Mouse (Mus musculus) intestine, embryonic 14.5 days (tissue): Measurements from ENCODE around the gene Pdgfra. TPM values are rescaled to one million over a fixed set of nuclear protein-coding genes. Genes with fewer than 3 reads are reported as not detected.

Experiments used
- ATAC-seq: fragments of 200-750 bp; cut with Nextera tagmentation; replicated peaks from 2 replicates; pipeline ENCODE4 v1.8.0; 2017; ENCODE audit warnings: low read depth, moderate number of reproducible peaks, moderate TSS enrichment, moderate library complexity; ENCODE audit not compliant: low FRiP score, low TSS enrichment
- DNase-seq: peaks from one replicate; pipeline ENCODE4 v3.0.0-alpha.2; 2018; ENCODE audit warnings: low spot score
- H3K27ac ChIP-seq: fragments of 300-500 bp; sonication (generic); 2 replicates; pipeline ENCODE4 v1.5.1; 2014; ENCODE audit warnings: low read depth, mild to moderate bottlenecking, control low read depth
- H3K27me3 ChIP-seq: fragments of 300-500 bp; sonication (generic); replicated peaks from 2 replicates; pipeline ENCODE4 v1.6.1; 2014; ENCODE audit warnings: low read length, control low read depth; ENCODE audit not compliant: control insufficient read depth, insufficient read depth
- H3K36me3 ChIP-seq: fragments of 300-500 bp; sonication (generic); 2 replicates; pipeline ENCODE4 v1.6.1; 2014; ENCODE audit warnings: low read length, control low read depth; ENCODE audit not compliant: control insufficient read depth, insufficient read depth
- H3K4me1 ChIP-seq: fragments of 300-500 bp; sonication (generic); replicated peaks from 2 replicates; pipeline ENCODE4 v1.6.1; 2014; ENCODE audit warnings: low read length, control low read depth, mixed read lengths; ENCODE audit not compliant: control insufficient read depth, insufficient read depth
- H3K4me2 ChIP-seq: fragments of 300-500 bp; sonication (generic); 2 replicates; pipeline ENCODE4 v1.6.1; 2014; ENCODE audit warnings: low read length
- H3K4me3 ChIP-seq: fragments of 300-500 bp; sonication (generic); 2 replicates; pipeline ENCODE4 v1.5.1; 2014; ENCODE audit warnings: low read depth, low read length, control low read depth, mixed read lengths
- H3K9ac ChIP-seq: fragments of 300-500 bp; sonication (generic); 2 replicates; pipeline ENCODE4 v1.6.1; 2014; ENCODE audit warnings: mild to moderate bottlenecking, low read length
- H3K9me3 ChIP-seq: fragments of 300-500 bp; sonication (generic); 2 replicates; pipeline ENCODE4 v1.6.1; 2016; ENCODE audit warnings: low read length, control low read depth; ENCODE audit not compliant: control insufficient read depth
- WGBS: fragments of 180-500 bp; shearing (Covaris S2); extraction: QIAGEN DNeasy Blood & Tissue Kit; methylation state at CpG from one replicate; pipeline ENCODE4 v1.1.7; 2014; 5-methylcytosine and 5-hydroxymethylcytosine counted together
- microRNA-seq: library from miRNA; unstranded; fragments of <30 nt; microRNA quantifications from one replicate; pipeline ENCODE4, GENCODE M21; 2016
- polyA plus RNA-seq: library from polyadenylated mRNA; unstranded; fragments of >200 nt; fragmentation: Nextera tagmentation; extraction: Ambion mirVana; gene quantifications from 2 replicates; pipeline ENCODE4 v1.2.1, GENCODE M21; 2014

Pdgfra gene
- polyA plus RNA-seq, 1 experiment from 2014 or later: 50.9 TPM

DNA sequence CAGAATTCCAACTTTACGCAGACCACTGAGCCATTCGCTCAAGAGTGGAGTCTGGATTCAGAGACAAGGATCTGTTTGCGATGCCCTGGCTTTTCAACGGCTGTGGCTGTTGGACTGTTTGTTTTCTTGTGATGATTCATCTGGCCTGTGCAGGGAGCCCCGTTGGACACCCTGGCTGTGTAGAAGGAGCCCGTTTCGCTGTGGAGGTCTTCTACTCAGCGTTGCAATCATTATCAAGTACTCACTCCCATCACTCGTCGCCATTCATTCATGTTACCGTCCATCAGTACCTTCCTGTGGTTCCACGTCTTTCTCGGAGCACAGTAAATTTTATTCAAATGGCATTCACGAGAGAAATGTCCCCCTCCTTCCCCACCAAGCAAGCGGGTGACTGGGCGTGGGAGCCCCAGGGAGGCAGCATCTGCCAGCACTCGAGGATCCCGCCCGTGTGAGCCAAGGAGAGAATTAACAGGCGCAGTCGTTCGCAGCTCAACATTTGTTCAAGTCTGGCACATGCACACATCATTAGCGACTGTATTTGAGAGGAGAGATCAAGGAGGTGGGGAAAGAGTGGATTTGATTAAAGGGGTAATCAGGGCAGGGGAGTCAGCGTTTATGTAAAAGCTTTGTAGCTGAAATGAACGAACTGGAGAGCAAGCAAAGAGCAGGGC lies 95.1 kb downstream of the Pdgfra start:
- Histone ChIP-seq H3K27ac (no peak overlapping the region), H3K4me2 (no peak overlapping the region), H3K4me3 (no peak overlapping the region), H3K9me3 (no peaks in the 10 kb centered on the region), H3K27me3 (no peaks in the 10 kb centered on the region), H3K36me3 (no peaks in the 10 kb centered on the region), H3K9ac (no peak overlapping the region), H3K4me1 (no peaks in the 10 kb centered on the region)
- 54% methylated on average over 25 of the region's 25 CpGs for WGBS
- DNase-seq: no peak
- ATAC-seq: no peak

Small RNAs within 50 kb of the gene (microRNA-seq; reads per million reads assigned to microRNA genes)
- gene Mir7025: 2.0 reads per million, percentile 22 among the genes with 10 or more reads in this experiment

Other genes starting within 250 kb of the Pdgfra start
- gene Chic2, start 107.5 kb upstream of the Pdgfra start, polyA plus RNA-seq: 39.2 and 42.2 TPM in 2 replicates
- not detected in 2 replicates for gene Gsx2, start 76.7 kb upstream of the Pdgfra start, polyA plus RNA-seq